Mouse (Mus musculus): ENCODE results near the gene Itpkb. TPM values are rescaled to one million over a fixed set of nuclear protein-coding genes. Genes with fewer than 3 reads are reported as not detected.

Gene Itpkb
- polyA plus RNA-seq, 1 experiment from 2014 or later = 6.8 TPM

- Histone ChIP-seq H3K36me3 (ENCODE audit: insufficient read depth, low read length) (no peaks in the 10 kb centered on the region), H3K9ac (ENCODE audit: low read depth, low read length) (no peak overlapping the region), H3K4me3 (replicated peaks; ENCODE audit: low read depth, low read length) (no peak overlapping the region), H3K4me1 (replicated peaks; ENCODE audit: insufficient read depth, low read length) (no peaks in the 10 kb centered on the region), H3K9me3 (replicated peaks; ENCODE audit: low read length) (no peaks in the 10 kb centered on the region), H3K27me3 (ENCODE audit: insufficient read depth, low read length) (no peaks in the 10 kb centered on the region), H3K4me2 (ENCODE audit: low read length) (no peak overlapping the region), H3K27ac (no peak overlapping the region)
- TF ChIP-seq CTCF (IDR thresholded peaks at IDR 0.05; ENCODE audit: low read depth) = no peak
- no peak for ATAC-seq (replicated peaks; ENCODE audit: low FRiP score, low read depth)
- peak; percentile 57 for DNase-seq (ENCODE audit: low spot score)
- 46% methylated on average over 3 of the region's 3 CpGs for WGBS
These were observed 128.4 kb downstream of the Itpkb start for GRCm38 (mm10) chr1:180458680-180459079.

- ATAC-seq (replicated peaks; ENCODE audit: low FRiP score, low read depth) (no peak), DNase-seq (ENCODE audit: low spot score) (peak; percentile 60)
- Histone ChIP-seq H3K4me2 (ENCODE audit: low read length) (no peak overlapping the region), H3K4me3 (replicated peaks; ENCODE audit: low read depth, low read length) (no peak overlapping the region), H3K9ac (ENCODE audit: low read depth, low read length) (no peak overlapping the region), H3K36me3 (ENCODE audit: insufficient read depth, low read length) (no peaks in the 10 kb centered on the region), H3K9me3 (replicated peaks; ENCODE audit: low read length) (no peaks in the 10 kb centered on the region), H3K27me3 (ENCODE audit: insufficient read depth, low read length) (no peaks in the 10 kb centered on the region), H3K4me1 (replicated peaks; ENCODE audit: insufficient read depth, low read length) (no peaks in the 10 kb centered on the region), H3K27ac (no peak overlapping the region)
- TF ChIP-seq CTCF (IDR thresholded peaks at IDR 0.05; ENCODE audit: low read depth) = no peak
- 41% methylated on average over 5 of the region's 5 CpGs for WGBS
These were observed 130.4 kb downstream of the Itpkb start for GRCm38 (mm10) chr1:180460721-180461120.

GRCm38 (mm10) chr1:180462396-180462795 lies 132.1 kb downstream of the Itpkb start:
- Histone ChIP-seq H3K36me3 (ENCODE audit: insufficient read depth, low read length) (no peaks in the 10 kb centered on the region), H3K9ac (ENCODE audit: low read depth, low read length) (no peak overlapping the region), H3K27me3 (ENCODE audit: insufficient read depth, low read length) (no peaks in the 10 kb centered on the region), H3K4me1 (replicated peaks; ENCODE audit: insufficient read depth, low read length) (no peaks in the 10 kb centered on the region), H3K9me3 (replicated peaks; ENCODE audit: low read length) (no peaks in the 10 kb centered on the region), H3K27ac (no peak overlapping the region), H3K4me2 (ENCODE audit: low read length) (no peak overlapping the region), H3K4me3 (replicated peaks; ENCODE audit: low read depth, low read length) (no peak overlapping the region)
- no peak for DNase-seq (ENCODE audit: low spot score)
- 74% methylated on average over 5 of the region's 5 CpGs for WGBS
- TF ChIP-seq CTCF (IDR thresholded peaks at IDR 0.05; ENCODE audit: low read depth) = no peak
- ATAC-seq (replicated peaks; ENCODE audit: low FRiP score, low read depth) = no peak

- Histone ChIP-seq H3K36me3 (ENCODE audit: insufficient read depth, low read length) (no peaks in the 10 kb centered on the region), H3K4me1 (replicated peaks; ENCODE audit: insufficient read depth, low read length) (no peaks in the 10 kb centered on the region), H3K27ac (no peak overlapping the region), H3K27me3 (ENCODE audit: insufficient read depth, low read length) (no peaks in the 10 kb centered on the region), H3K9me3 (replicated peaks; ENCODE audit: low read length) (no peaks in the 10 kb centered on the region), H3K4me2 (ENCODE audit: low read length) (no peak overlapping the region), H3K4me3 (replicated peaks; ENCODE audit: low read depth, low read length) (no peak overlapping the region), H3K9ac (ENCODE audit: low read depth, low read length) (no peak overlapping the region)
- WGBS = 91% methylated on average over 5 of the region's 5 CpGs
- ATAC-seq (replicated peaks; ENCODE audit: low FRiP score, low read depth) (no peak), DNase-seq (ENCODE audit: low spot score) (no peak)
- no peak for TF ChIP-seq CTCF (IDR thresholded peaks at IDR 0.05; ENCODE audit: low read depth)
These were observed 132.7 kb downstream of the Itpkb start for GRCm38 (mm10) chr1:180462983-180463475.

GRCm38 (mm10) chr1:180464357-180464756 lies 134.1 kb downstream of the Itpkb start:
- DNase-seq (ENCODE audit: low spot score) = no peak
- H3K27me3 ChIP-seq (ENCODE audit: insufficient read depth, low read length) = no peaks in the 10 kb centered on the region
- no peak overlapping the region for H3K9ac ChIP-seq (ENCODE audit: low read depth, low read length)
- H3K9me3 ChIP-seq (replicated peaks; ENCODE audit: low read length) = no peaks in the 10 kb centered on the region
- WGBS = 93% methylated on average over 5 of the region's 5 CpGs
- H3K4me2 ChIP-seq (ENCODE audit: low read length) = no peak overlapping the region
- TF ChIP-seq CTCF (IDR thresholded peaks at IDR 0.05; ENCODE audit: low read depth) = no peak
- no peak overlapping the region for H3K4me3 ChIP-seq (replicated peaks; ENCODE audit: low read depth, low read length)
- H3K4me1 ChIP-seq (replicated peaks; ENCODE audit: insufficient read depth, low read length) = no peaks in the 10 kb centered on the region
- no peak overlapping the region for H3K27ac ChIP-seq
- no peak for ATAC-seq (replicated peaks; ENCODE audit: low FRiP score, low read depth)
- no peaks in the 10 kb centered on the region for H3K36me3 ChIP-seq (ENCODE audit: insufficient read depth, low read length)

- TF ChIP-seq CTCF (IDR thresholded peaks at IDR 0.05; ENCODE audit: low read depth) = no peak
- Histone ChIP-seq H3K4me2 (ENCODE audit: low read length) (no peak overlapping the region), H3K4me3 (replicated peaks; ENCODE audit: low read depth, low read length) (no peak overlapping the region), H3K4me1 (replicated peaks; ENCODE audit: insufficient read depth, low read length) (no peaks in the 10 kb centered on the region), H3K36me3 (ENCODE audit: insufficient read depth, low read length) (no peaks in the 10 kb centered on the region), H3K27me3 (ENCODE audit: insufficient read depth, low read length) (no peaks in the 10 kb centered on the region), H3K27ac (no peak overlapping the region), H3K9ac (ENCODE audit: low read depth, low read length) (no peak overlapping the region), H3K9me3 (replicated peaks; ENCODE audit: low read length) (no peaks in the 10 kb centered on the region)
- ATAC-seq (replicated peaks; ENCODE audit: low FRiP score, low read depth) (no peak), DNase-seq (ENCODE audit: low spot score) (no peak)
- WGBS = 61% methylated on average over 5 of the region's 5 CpGs
These were observed 135.3 kb downstream of the Itpkb start for GRCm38 (mm10) chr1:180465620-180466019.

GRCm38 (mm10) chr1:180468004-180468403 lies 137.7 kb downstream of the Itpkb start:
- Histone ChIP-seq H3K9me3 (replicated peaks; ENCODE audit: low read length) (no peaks in the 10 kb centered on the region), H3K36me3 (ENCODE audit: insufficient read depth, low read length) (no peaks in the 10 kb centered on the region), H3K4me1 (replicated peaks; ENCODE audit: insufficient read depth, low read length) (no peaks in the 10 kb centered on the region), H3K4me2 (ENCODE audit: low read length) (no peak overlapping the region), H3K4me3 (replicated peaks; ENCODE audit: low read depth, low read length) (no peak overlapping the region), H3K27ac (no peak overlapping the region), H3K9ac (ENCODE audit: low read depth, low read length) (no peak overlapping the region), H3K27me3 (ENCODE audit: insufficient read depth, low read length) (no peaks in the 10 kb centered on the region)
- DNase-seq (ENCODE audit: low spot score) (no peak), ATAC-seq (replicated peaks; ENCODE audit: low FRiP score, low read depth) (no peak)
- WGBS = 92% methylated on average over 4 of the region's 4 CpGs
- no peak for TF ChIP-seq CTCF (IDR thresholded peaks at IDR 0.05; ENCODE audit: low read depth)

Measured in kidney, postnatal 0 days (tissue).